Mouse (Mus musculus) ES-Bruce4 (cell line): ENCODE measurements around the gene Mrnip. TPM values are rescaled to one million over a fixed set of nuclear protein-coding genes. Genes with fewer than 3 reads are reported as not detected.

ENCODE experiments used
- H3K27ac ChIP-seq: 2 replicates; pipeline ENCODE4 v1.5.1; 2012; ENCODE audit warnings: low read length, inconsistent platforms; ENCODE audit not compliant: insufficient read depth
- H3K27me3 ChIP-seq: 2 replicates; pipeline ENCODE4 v1.6.1; 2012; ENCODE audit warnings: mild to moderate bottlenecking, low read length, inconsistent platforms; ENCODE audit not compliant: control insufficient read depth, poor library complexity, insufficient read depth, severe bottlenecking
- H3K36me3 ChIP-seq: 2 replicates; pipeline ENCODE4 v1.6.1; 2012; ENCODE audit warnings: inconsistent platforms, mild to moderate bottlenecking, low read length, moderate library complexity; ENCODE audit not compliant: control insufficient read depth, poor library complexity, insufficient read depth, severe bottlenecking
- H3K4me1 ChIP-seq: one replicate; pipeline ENCODE4 v1.8.1; 2011; ENCODE audit warnings: low read length; ENCODE audit not compliant: control insufficient read depth, insufficient read depth
- H3K4me3 ChIP-seq: 2 replicates; pipeline ENCODE4 v1.5.1; 2011; ENCODE audit warnings: low read depth, mild to moderate bottlenecking, low read length
- H3K9ac ChIP-seq: 2 replicates; pipeline ENCODE4 v1.6.1; 2012; ENCODE audit warnings: low read depth, mild to moderate bottlenecking, inconsistent platforms; ENCODE audit not compliant: poor library complexity, severe bottlenecking
- H3K9me3 ChIP-seq: replicated peaks from 2 replicates; pipeline ENCODE4 v1.6.1; 2012; ENCODE audit warnings: mild to moderate bottlenecking, low read length, inconsistent platforms; ENCODE audit not compliant: control insufficient read depth, poor library complexity, insufficient read depth, severe bottlenecking
- CTCF ChIP-seq: IDR thresholded peaks from one replicate; pipeline ENCODE4 v1.8.1; 2011; ENCODE audit warnings: low read depth, low read length
- EP300 ChIP-seq: IDR thresholded peaks from 2 replicates; pipeline ENCODE4 v1.6.1; 2011; ENCODE audit warnings: low read depth, low read length; ENCODE audit not compliant: insufficient read depth
- POLR2A ChIP-seq: IDR thresholded peaks from one replicate; pipeline ENCODE4 v1.8.1; 2011; ENCODE audit warnings: low read length; ENCODE audit not compliant: insufficient read depth
- polyA plus RNA-seq: library from polyadenylated mRNA; stranded (reverse); fragments of >200 nt; gene quantifications from 2 replicates; pipeline ENCODE4 v1.2.4, GENCODE M21; 2011; ENCODE audit warnings: low read depth; ENCODE audit not compliant: missing spikeins, insufficient read depth, insufficient read length

Gene Mrnip
- polyA plus RNA-seq, 1 experiment: 11.0 TPM

GRCm38 (mm10) chr11:50194070-50194469, 19.8 kb downstream of the Mrnip start:
- Histone ChIP-seq H3K9ac (no peak overlapping the region), H3K4me1 (no peaks in the 10 kb centered on the region), H3K4me3 (0 out of 2 replicates have a peak overlapping the region, but pooled peaks have one; percentile 9), H3K27ac (no peak overlapping the region), H3K27me3 (no peaks in the 10 kb centered on the region), H3K9me3 (no peaks in the 10 kb centered on the region), H3K36me3 (peaks cover 4% of the 10 kb centered on the region)
- no peak for TF ChIP-seq EP300
- TF ChIP-seq CTCF: no peak
- no peak for TF ChIP-seq POLR2A

- Histone ChIP-seq H3K9me3 (no peaks in the 10 kb centered on the region), H3K27me3 (no peaks in the 10 kb centered on the region), H3K4me1 (no peaks in the 10 kb centered on the region), H3K36me3 (peaks cover 11% of the 10 kb centered on the region), H3K27ac (no peak overlapping the region), H3K9ac (no peak overlapping the region), H3K4me3 (no peak overlapping the region)
- TF ChIP-seq EP300 (no peak), CTCF (no peak), POLR2A (no peak)
Observed at GRCm38 (mm10) chr11:50194793-50195192, 20.5 kb downstream of the Mrnip start.

- Histone ChIP-seq H3K4me3 (no peak overlapping the region), H3K27me3 (no peaks in the 10 kb centered on the region), H3K36me3 (peaks cover 37% of the 10 kb centered on the region), H3K4me1 (no peaks in the 10 kb centered on the region), H3K9ac (no peak overlapping the region), H3K9me3 (no peaks in the 10 kb centered on the region), H3K27ac (no peak overlapping the region)
- no peak for TF ChIP-seq POLR2A
- no peak for TF ChIP-seq CTCF
- no peak for TF ChIP-seq EP300
Observed at GRCm38 (mm10) chr11:50197500-50197899, 23.3 kb downstream of the Mrnip start.

- Histone ChIP-seq H3K4me1 (no peaks in the 10 kb centered on the region), H3K4me3 (no peak overlapping the region), H3K9ac (no peak overlapping the region), H3K36me3 (peaks cover 44% of the 10 kb centered on the region), H3K9me3 (no peaks in the 10 kb centered on the region), H3K27me3 (no peaks in the 10 kb centered on the region), H3K27ac (no peak overlapping the region)
- TF ChIP-seq POLR2A (no peak), CTCF (no peak), EP300 (no peak)
Observed at GRCm38 (mm10) chr11:50198219-50198846, 24.1 kb downstream of the Mrnip start.

- no peak overlapping the region for H3K27ac ChIP-seq
- no peak overlapping the region for H3K4me3 ChIP-seq
- H3K36me3 ChIP-seq: peaks cover 48% of the 10 kb centered on the region
- no peaks in the 10 kb centered on the region for H3K27me3 ChIP-seq
- TF ChIP-seq POLR2A (no peak), CTCF (no peak), EP300 (no peak)
- H3K9me3 ChIP-seq: no peaks in the 10 kb centered on the region
- no peaks in the 10 kb centered on the region for H3K4me1 ChIP-seq
- no peak overlapping the region for H3K9ac ChIP-seq
Observed at GRCm38 (mm10) chr11:50198916-50199315, 24.7 kb downstream of the Mrnip start.

- Histone ChIP-seq H3K4me1 (no peaks in the 10 kb centered on the region), H3K9me3 (no peaks in the 10 kb centered on the region), H3K27ac (no peak overlapping the region), H3K27me3 (no peaks in the 10 kb centered on the region), H3K4me3 (no peak overlapping the region), H3K36me3 (peaks cover 65% of the 10 kb centered on the region), H3K9ac (no peak overlapping the region)
- no peak for TF ChIP-seq CTCF
- no peak for TF ChIP-seq EP300
- no peak for TF ChIP-seq POLR2A
Observed at GRCm38 (mm10) chr11:50200613-50201012, 26.4 kb downstream of the Mrnip start.
